Mouse (Mus musculus) heart, postnatal 25 days (tissue): ENCODE results near the gene Stk38l. TPM values are rescaled to one million over a fixed set of nuclear protein-coding genes. Genes with fewer than 3 reads are reported as not detected.

Source experiments
- DNase-seq: peaks from one replicate; pipeline ENCODE4 v3.0.0; 2022; ENCODE audit warnings: low spot score
- intact Hi-C: fragments of 180-260 bp; cut with DNase I; formaldehyde crosslinking; loops from one replicate; pipeline ENCODE4 v1.15.1; 2025
- total RNA-seq, 2 experiments: library from RNA; stranded (reverse); gene quantifications; 2 replicates each; pipeline ENCODE4 v1.2.3; 2021

Gene Stk38l
- total RNA-seq = 10 to 100 TPM; 12.6 to 14.6 TPM

GRCm38 (mm10) chr6:146724581-146725383 lies at the start of gene Stk38l:
Stk38l (plus strand) TSS chr6:146724995.
- intact Hi-C loops = loop anchor here (1.0 to 5.0 kb wide), 2 partner anchors 38 to 62 kb away; no protein-coding TSS in a partner anchor
- DNase-seq = peak; percentile 87

GRCm38 (mm10) chr6:146676904-146677303 lies 47.9 kb upstream of the Stk38l start:
- DNase-seq = no peak
- intact Hi-C loops = no loop called here

- intact Hi-C loops = no loop called here
Observed at GRCm38 (mm10) chr6:146678136-146679070, 46.4 kb upstream of the Stk38l start.

GRCm38 (mm10) chr6:146683881-146684280 lies 40.9 kb upstream of the Stk38l start:
- intact Hi-C loops = no loop called here
- DNase-seq = no peak

More at GRCm38 (mm10) chr6:146678136-146679070, 46.4 kb upstream of the Stk38l start:
- DNase-seq = no peak

GRCm38 (mm10) chr6:146685781-146686308 lies 39.0 kb upstream of the Stk38l start:
- peak; percentile 75 for DNase-seq
- intact Hi-C loops = loop anchor here (1.0 to 5.0 kb wide), 4 partner anchors 15 to 76 kb away; no protein-coding TSS in a partner anchor

GRCm38 (mm10) chr6:146686463-146687196 lies 38.2 kb upstream of the Stk38l start:
- DNase-seq = no peak
- intact Hi-C loops = loop anchor here (1.0 to 5.0 kb wide), 4 partner anchors 14 to 76 kb away; no protein-coding TSS in a partner anchor

- DNase-seq = no peak
- intact Hi-C loops = loop anchor here (5.0 kb wide), 1 partner anchor 74 kb away; no protein-coding TSS in a partner anchor
Observed at GRCm38 (mm10) chr6:146688010-146688409, 36.8 kb upstream of the Stk38l start.

- no peak for DNase-seq
- intact Hi-C loops = loop anchor here (5.0 kb wide), 1 partner anchor 73 kb away; no protein-coding TSS in a partner anchor
Observed at GRCm38 (mm10) chr6:146688861-146689260, 35.9 kb upstream of the Stk38l start.

GRCm38 (mm10) chr6:146697767-146698166 lies 27.0 kb upstream of the Stk38l start:
- intact Hi-C loops = no loop called here
- no peak for DNase-seq

- intact Hi-C loops = no loop called here
Observed at GRCm38 (mm10) chr6:146698376-146698775, 26.4 kb upstream of the Stk38l start.

GRCm38 (mm10) chr6:146700461-146700860 lies 24.3 kb upstream of the Stk38l start:
- no peak for DNase-seq
- intact Hi-C loops = loop anchor here (2.0 kb wide), 1 partner anchor 14 kb away; no protein-coding TSS in a partner anchor

More at GRCm38 (mm10) chr6:146698376-146698775, 26.4 kb upstream of the Stk38l start:
- DNase-seq = no peak

GRCm38 (mm10) chr6:146702126-146702881 lies 22.5 kb upstream of the Stk38l start:
- peak; percentile 49 for DNase-seq
- intact Hi-C loops = no loop called here

- no peak for DNase-seq
- intact Hi-C loops = no loop called here
Observed at GRCm38 (mm10) chr6:146703351-146703750, 21.4 kb upstream of the Stk38l start.

- intact Hi-C loops = no loop called here
- DNase-seq = no peak
Observed at GRCm38 (mm10) chr6:146705631-146706030, 19.2 kb upstream of the Stk38l start.

GRCm38 (mm10) chr6:146719606-146720005 lies 5.2 kb upstream of the Stk38l start:
- no peak for DNase-seq

GRCm38 (mm10) chr6:146723805-146724204 lies 990 bp upstream of the Stk38l start:
- intact Hi-C loops = no loop called here
- no peak for DNase-seq

More at GRCm38 (mm10) chr6:146719606-146720005, 5.2 kb upstream of the Stk38l start:
- intact Hi-C loops = no loop called here

GRCm38 (mm10) chr6:146725384-146725791 lies 593 bp downstream of the Stk38l start:
- intact Hi-C loops = loop anchor here (1.0 to 5.0 kb wide), 2 partner anchors 39 to 63 kb away; no protein-coding TSS in a partner anchor
- no peak for DNase-seq

- no peak for DNase-seq
- intact Hi-C loops = no loop called here
Observed at GRCm38 (mm10) chr6:146731031-146731430, 6.2 kb downstream of the Stk38l start.
